Mouse (Mus musculus): ENCODE results near the gene Sec11a. TPM values are rescaled to one million over a fixed set of nuclear protein-coding genes. Genes with fewer than 3 reads are reported as not detected.

Gene Sec11a
- 350 TPM for polyA plus RNA-seq (2017; shearing (Covaris generic))

DNA sequence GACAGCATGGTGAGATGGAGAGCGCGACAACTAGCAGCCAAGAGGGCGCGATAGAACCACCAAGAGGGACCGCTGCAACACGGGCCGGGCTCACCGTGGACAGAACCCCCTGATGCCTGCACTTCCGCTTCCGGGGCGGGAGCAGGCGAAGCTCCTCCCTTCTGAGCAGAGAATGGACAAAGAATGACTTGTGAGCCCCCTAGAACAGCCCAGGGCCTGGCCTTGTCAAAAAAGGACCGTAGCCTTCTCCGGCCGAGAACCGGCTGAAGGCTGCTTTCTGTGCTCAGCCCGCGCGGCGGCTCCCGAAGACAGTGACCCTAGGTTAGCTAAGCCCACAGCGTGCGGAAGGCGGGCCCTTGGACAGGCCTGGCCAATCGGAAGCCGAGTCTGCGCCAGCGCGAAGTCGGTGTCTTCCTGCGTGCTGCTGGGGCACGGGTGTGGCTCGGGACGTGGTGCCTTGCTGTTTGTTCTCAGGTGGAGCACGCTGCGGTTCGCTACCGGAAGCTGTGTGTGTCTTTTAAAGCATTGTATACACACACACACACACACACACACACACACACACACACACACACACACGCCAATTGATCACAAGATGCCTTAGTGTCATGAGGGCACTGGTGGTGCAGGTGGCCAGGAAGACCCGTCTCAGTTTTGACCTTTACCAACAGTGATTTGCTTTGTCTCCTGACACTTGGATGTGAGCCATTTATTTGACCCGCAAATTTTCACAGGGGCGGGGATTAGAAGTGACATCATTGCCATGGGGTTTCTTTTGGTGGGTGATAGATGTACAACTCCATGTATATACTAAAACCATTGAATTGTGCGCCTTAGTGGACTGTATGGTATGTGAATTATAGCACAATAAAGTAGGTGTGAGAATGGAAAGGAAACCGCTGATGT is at the start of gene Sec11a:
TSS of gene Sec11a (minus strand) at position 336 of the 906 bp plus-strand sequence.

DNA sequence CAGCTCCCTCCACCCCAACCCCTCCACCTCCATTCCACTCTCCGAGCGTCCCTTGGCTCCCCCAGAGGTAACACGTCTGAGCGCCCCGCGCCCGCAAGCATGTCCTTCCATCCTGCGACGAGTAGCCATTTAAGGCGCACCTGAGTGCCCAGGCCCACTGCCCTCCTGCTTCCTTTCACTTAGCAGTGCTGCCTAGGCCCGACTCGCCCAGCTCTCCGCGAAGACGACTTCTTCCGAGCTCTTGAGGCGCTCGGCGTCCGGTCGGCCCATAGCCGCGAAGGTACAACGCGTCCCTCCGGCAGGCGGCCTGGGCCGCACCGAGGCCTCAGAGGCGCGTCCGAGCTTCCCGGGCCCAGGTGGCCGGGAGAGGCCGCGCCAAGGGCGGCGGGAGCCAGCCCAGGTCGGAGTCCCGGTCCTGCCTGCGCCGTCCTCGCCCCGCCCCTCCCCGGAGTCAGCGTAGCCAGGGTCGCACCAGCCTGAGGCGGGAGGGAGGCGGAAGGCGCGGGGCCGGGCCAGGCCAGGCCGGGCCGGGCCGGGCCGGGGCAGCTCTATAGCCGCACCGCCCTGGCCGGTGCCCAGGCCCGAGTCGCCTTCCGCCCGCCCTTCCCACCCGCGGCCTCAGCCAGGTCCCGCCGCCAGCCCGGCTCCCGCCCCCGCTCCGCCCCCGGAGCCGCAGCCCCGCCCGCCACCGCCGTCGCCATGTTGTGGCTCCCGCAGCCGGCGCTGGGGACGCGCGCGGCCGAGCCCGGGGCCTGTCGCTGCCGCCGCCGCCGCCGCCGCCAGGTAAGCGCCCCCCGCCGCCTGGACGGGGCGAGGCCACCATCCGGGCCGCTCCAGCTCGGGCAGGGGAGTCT is 45.6 kb upstream of the Sec11a start, which contains the start of gene Zfp592:
TSS of gene Zfp592 (plus strand) at position 702 of the 854 bp plus-strand sequence.

DNA sequence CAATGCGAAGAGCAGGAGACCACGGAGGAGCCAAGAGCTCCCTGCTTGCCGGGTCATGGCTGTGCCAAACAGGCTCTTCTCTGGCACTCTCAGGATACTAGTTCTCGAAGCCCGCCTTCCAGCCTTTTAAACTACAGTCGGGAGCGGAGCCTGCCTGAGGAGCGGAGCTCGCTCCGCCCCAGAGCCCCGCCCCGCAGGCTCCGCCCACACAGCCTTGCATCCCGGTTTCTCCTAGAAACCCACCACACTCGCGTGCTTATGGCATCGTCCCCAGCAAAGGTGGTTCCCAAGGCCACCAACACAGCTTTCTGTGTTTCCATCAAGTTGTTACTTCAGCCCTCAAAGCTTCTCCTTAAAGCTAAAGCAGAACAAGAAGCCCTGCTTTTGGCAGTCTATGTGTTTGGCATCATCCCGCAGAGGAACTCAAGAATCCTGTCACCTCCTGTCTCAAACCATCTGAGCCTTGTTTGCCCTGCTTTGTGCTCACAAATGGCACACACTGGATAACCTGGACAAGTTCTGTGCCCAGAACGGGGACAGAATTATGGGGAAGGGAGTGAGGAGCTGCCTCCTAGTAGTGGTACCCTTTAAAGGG is 42.6 kb downstream of the Sec11a start, which contains the start of gene Nmb:
TSS of gene Nmb (minus strand) at position 156 of the 595 bp plus-strand sequence.

DNA sequence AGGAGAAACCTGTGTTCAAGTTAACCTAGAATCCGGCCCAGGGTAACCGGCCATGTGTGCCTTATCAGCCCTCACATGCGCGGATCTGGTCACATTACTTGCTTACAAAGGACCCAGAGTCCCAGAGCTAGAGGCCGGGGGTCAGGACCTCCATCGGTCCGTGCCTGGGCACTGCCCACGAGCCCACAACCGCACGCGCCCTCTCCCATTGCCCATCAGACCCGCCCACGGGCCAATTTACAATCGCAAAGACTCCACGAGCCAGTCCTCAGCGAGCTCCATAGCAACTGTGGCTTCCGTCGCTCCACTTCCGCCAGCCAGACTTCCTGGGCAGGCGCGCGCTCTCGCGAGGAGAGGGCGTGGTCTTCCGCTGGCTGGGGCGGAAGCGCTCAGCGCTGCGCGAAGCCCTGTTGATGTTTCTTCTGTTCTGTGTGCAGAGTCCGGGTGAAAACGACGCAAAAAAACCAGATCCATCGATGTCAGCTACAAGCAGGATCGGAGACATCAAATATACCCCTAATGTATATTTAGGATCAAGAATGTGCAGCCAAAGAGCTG is 46.6 kb downstream of the Sec11a start, which contains the start of gene Wdr73:
TSS of gene Wdr73 (minus strand) at position 326 of the 558 bp plus-strand sequence.

DNA sequence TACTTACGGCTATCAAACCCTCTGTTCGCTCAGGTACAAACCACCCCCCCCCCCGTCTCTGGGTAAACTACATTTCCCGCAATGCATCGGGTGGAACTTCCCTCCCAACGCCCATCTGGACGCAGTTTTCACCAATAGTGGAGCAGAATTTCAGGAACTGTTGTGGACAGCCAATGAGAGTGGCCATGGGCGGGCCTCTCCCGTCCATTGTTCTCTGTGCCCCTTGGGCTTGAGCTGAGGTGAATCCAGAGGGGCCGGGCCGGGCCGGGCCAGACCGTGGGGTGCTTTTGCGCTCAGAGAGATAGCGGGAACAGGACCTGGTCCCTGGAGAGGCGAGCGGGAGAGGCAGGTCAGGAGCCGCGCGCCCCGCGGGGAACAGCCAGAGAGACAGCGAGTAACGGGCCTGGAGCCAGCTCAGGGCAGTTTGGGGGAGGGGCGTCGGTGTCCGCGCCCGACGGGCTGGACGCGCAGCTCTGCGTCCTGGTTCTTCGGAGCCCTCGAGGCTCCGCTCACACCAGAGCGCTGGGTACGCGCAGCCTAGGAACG is 86.8 kb downstream of the Sec11a start, which contains the start of gene Zscan2:
TSS of gene Zscan2 (plus strand) at position 192 of the 546 bp plus-strand sequence.

Other genes with a start within 250 kb of the Sec11a start
- gene Iqgap1, start 121.8 kb downstream of the Sec11a start, polyA plus RNA-seq (2017; shearing (Covaris generic)): 305 TPM
- gene Zscan2, start 86.9 kb downstream of the Sec11a start, polyA plus RNA-seq (2017; shearing (Covaris generic)): 3.1 TPM
- gene Wdr73, start 46.5 kb downstream of the Sec11a start, polyA plus RNA-seq (2017; shearing (Covaris generic)): 39.2 TPM
- 52.9 TPM for gene Nmb, start 42.7 kb downstream of the Sec11a start, polyA plus RNA-seq (2017; shearing (Covaris generic))
- gene Zfp592, start 45.9 kb upstream of the Sec11a start, polyA plus RNA-seq (2017; shearing (Covaris generic)): 18.7 TPM
- not detected for gene Alpk3, start 109.8 kb upstream of the Sec11a start, polyA plus RNA-seq (2017; shearing (Covaris generic))
- gene Slc28a1, start 167.0 kb upstream of the Sec11a start, polyA plus RNA-seq (2017; shearing (Covaris generic)): not detected

Data from activated CD4-positive, CD25-positive, alpha-beta regulatory T cell, adult 9 weeks (primary cell).